Mouse (Mus musculus): ENCODE data around the gene Ddx19b. TPM values are rescaled to one million over a fixed set of nuclear protein-coding genes. Genes with fewer than 3 reads are reported as not detected.
"Not testable (repeated sequence)": the region's sequence is repeated elsewhere in the genome, so short reads cannot be mapped to it uniquely, and the experiment has no call there.

Gene Ddx19b
- total RNA-seq (2022), result 10 to 100 TPM in 3 of 4 experiments, 1 to 10 TPM in 1; 9.8 to 11.9 (median 10.9) TPM

- no peak for DNase-seq (ENCODE audit: low spot score)
Observed at GRCm38 (mm10) chr8:111031572-111031971, at the start of gene Ddx19b. TSS of gene Ddx19b (minus strand) at chr8:111031751.

- DNase-seq (ENCODE audit: low spot score), result no peak
Observed at GRCm38 (mm10) chr8:111079861-111080271, 48.3 kb upstream of the Ddx19b start.

- no peak for DNase-seq (ENCODE audit: low spot score)
Observed at GRCm38 (mm10) chr8:111079461-111079860, 47.9 kb upstream of the Ddx19b start.

GRCm38 (mm10) chr8:111075926-111076325 lies 44.4 kb upstream of the Ddx19b start:
- no peak for DNase-seq (ENCODE audit: low spot score)

- not testable (repeated sequence) for DNase-seq (ENCODE audit: low spot score)
Observed at GRCm38 (mm10) chr8:111068660-111069059, 37.1 kb upstream of the Ddx19b start.

- no peak for DNase-seq (ENCODE audit: low spot score)
Observed at GRCm38 (mm10) chr8:111067439-111067838, 35.9 kb upstream of the Ddx19b start.

- no peak for DNase-seq (ENCODE audit: low spot score)
Observed at GRCm38 (mm10) chr8:111066308-111066707, 34.8 kb upstream of the Ddx19b start.

- no peak for DNase-seq (ENCODE audit: low spot score)
Observed at GRCm38 (mm10) chr8:111062893-111063292, 31.3 kb upstream of the Ddx19b start.

GRCm38 (mm10) chr8:111062072-111062757 lies 30.7 kb upstream of the Ddx19b start:
- DNase-seq (ENCODE audit: low spot score), result peak; percentile 92

- no peak for DNase-seq (ENCODE audit: low spot score)
Observed at GRCm38 (mm10) chr8:111061688-111062071, 30.1 kb upstream of the Ddx19b start.

GRCm38 (mm10) chr8:111058946-111059572 lies 27.5 kb upstream of the Ddx19b start:
- DNase-seq (ENCODE audit: low spot score), result no peak

GRCm38 (mm10) chr8:111056691-111057293 lies 25.2 kb upstream of the Ddx19b start:
- no peak for DNase-seq (ENCODE audit: low spot score)

- DNase-seq (ENCODE audit: low spot score), result peak; percentile 87
Observed at GRCm38 (mm10) chr8:111056158-111056663, 24.7 kb upstream of the Ddx19b start, which contains the start of gene Exosc6. TSS of gene Exosc6 (plus strand) at chr8:111056339.

- DNase-seq (ENCODE audit: low spot score), result no peak
Observed at GRCm38 (mm10) chr8:111055661-111056060, 24.1 kb upstream of the Ddx19b start.

- DNase-seq (ENCODE audit: low spot score), result no peak
Observed at GRCm38 (mm10) chr8:111055031-111055634, 23.6 kb upstream of the Ddx19b start.

- DNase-seq (ENCODE audit: low spot score), result no peak
Observed at GRCm38 (mm10) chr8:111053827-111054518, 22.4 kb upstream of the Ddx19b start.

- DNase-seq (ENCODE audit: low spot score), result no peak
Observed at GRCm38 (mm10) chr8:111049106-111049505, 17.6 kb upstream of the Ddx19b start.

- no peak for DNase-seq (ENCODE audit: low spot score)
Observed at GRCm38 (mm10) chr8:111048694-111049093, 17.1 kb upstream of the Ddx19b start.

GRCm38 (mm10) chr8:111044003-111044734 lies 12.6 kb upstream of the Ddx19b start:
- DNase-seq (ENCODE audit: low spot score), result no peak

- no peak for DNase-seq (ENCODE audit: low spot score)
Observed at GRCm38 (mm10) chr8:111042546-111042945, 11.0 kb upstream of the Ddx19b start.

- DNase-seq (ENCODE audit: low spot score), result no peak
Observed at GRCm38 (mm10) chr8:111036591-111036990, 5.0 kb upstream of the Ddx19b start.

Data from heart, adult 8-10 months (tissue).